Mouse (Mus musculus) intestine, postnatal 0 days (tissue): Measurements from ENCODE around the gene Gm6710. TPM values are rescaled to one million over a fixed set of nuclear protein-coding genes. Genes with fewer than 3 reads are reported as not detected.
"Not testable (repeated sequence)": the region's sequence is repeated elsewhere in the genome, so short reads cannot be mapped to it uniquely, and the experiment has no call there.

Experiments used
- ATAC-seq: fragments of 200-750 bp; cut with Nextera tagmentation; 2 replicates; pipeline ENCODE4 v1.8.0; 2017; ENCODE audit warnings: mild to moderate bottlenecking, moderate TSS enrichment, moderate library complexity
- H3K27ac ChIP-seq: fragments of 300-500 bp; sonication (generic); 2 replicates; pipeline ENCODE4 v1.5.1; 2014; ENCODE audit warnings: mild to moderate bottlenecking, low read depth, low read length, moderate library complexity
- H3K27me3 ChIP-seq: fragments of 300-500 bp; sonication (generic); replicated peaks from 2 replicates; pipeline ENCODE4 v1.6.1; 2014; ENCODE audit warnings: low read length, mixed read lengths; ENCODE audit not compliant: control insufficient read depth, insufficient read depth
- H3K36me3 ChIP-seq: fragments of 300-500 bp; sonication (generic); 2 replicates; pipeline ENCODE4 v1.6.1; 2014; ENCODE audit warnings: mild to moderate bottlenecking, moderate library complexity; ENCODE audit not compliant: control insufficient read depth, insufficient read depth
- H3K4me1 ChIP-seq: fragments of 300-500 bp; sonication (generic); replicated peaks from 2 replicates; pipeline ENCODE4 v1.6.1; 2014; ENCODE audit warnings: antibody characterized with exemption, low read length, mixed read lengths; ENCODE audit not compliant: control insufficient read depth, insufficient read depth
- H3K4me2 ChIP-seq: fragments of 300-500 bp; sonication (generic); replicated peaks from 2 replicates; pipeline ENCODE4 v1.6.1; 2014; ENCODE audit warnings: low read depth, mild to moderate bottlenecking, moderate library complexity
- H3K4me3 ChIP-seq: fragments of 300-500 bp; sonication (generic); 2 replicates; pipeline ENCODE4 v1.5.1; 2014; ENCODE audit warnings: low read depth, low read length
- H3K9ac ChIP-seq: fragments of 300-500 bp; sonication (generic); 2 replicates; pipeline ENCODE4 v1.6.1; 2014; ENCODE audit warnings: mild to moderate bottlenecking, low read depth, low read length
- H3K9me3 ChIP-seq: fragments of 300-500 bp; sonication (generic); 2 replicates; pipeline ENCODE4 v1.6.1; 2016; ENCODE audit warnings: mixed run types; ENCODE audit not compliant: control insufficient read depth
- WGBS: fragments of 180-500 bp; shearing (Covaris S2); extraction: QIAGEN DNeasy Blood & Tissue Kit; methylation state at CpG from one replicate; pipeline ENCODE4 v1.1.7; 2014; 5-methylcytosine and 5-hydroxymethylcytosine counted together
- polyA plus RNA-seq: library from polyadenylated mRNA; unstranded; fragments of >200 nt; fragmentation: Nextera tagmentation; extraction: Ambion mirVana; gene quantifications from 2 replicates; pipeline ENCODE4 v1.2.1, GENCODE M21; 2015

Gene Gm6710
- polyA plus RNA-seq: 7.9 and 9.3 TPM in 2 replicates

- ATAC-seq: not testable (repeated sequence)
These were observed at the start of gene Gm6710 for GRCm38 (mm10) chr2:175869024-175869423. Gene Gm6710 (plus strand): TSS chr2:175869219.

More at GRCm38 (mm10) chr2:175869024-175869423, at the start of gene Gm6710:
- H3K4me3 ChIP-seq, H3K4me1 ChIP-seq, H3K27ac ChIP-seq, H3K27me3 ChIP-seq, H3K9ac ChIP-seq, H3K9me3 ChIP-seq, H3K4me2 ChIP-seq, H3K36me3 ChIP-seq: not testable (repeated sequence)
- WGBS: no CpG with 5 or more reads among the region's 7 CpGs

Other genes starting within 250 kb of the Gm6710 start
- gene Gm11007, start 225.2 kb upstream of the Gm6710 start, polyA plus RNA-seq: 1.6 TPM in 1 of 2 replicates, not detected in the other
- 22.9 and 23.3 TPM in 2 replicates for gene Zfp969, start 165.6 kb upstream of the Gm6710 start, polyA plus RNA-seq
- gene Gm2007, start 127.7 kb upstream of the Gm6710 start, polyA plus RNA-seq: 1.6 TPM in 1 of 2 replicates, not detected in the other
- 1.1 TPM in 2 replicates for gene Gm14288, start 68.1 kb upstream of the Gm6710 start, polyA plus RNA-seq
- 0.42 and 0.68 TPM in 2 replicates for gene Zfp966, start 61.9 kb downstream of the Gm6710 start, polyA plus RNA-seq
- gene Gm2026, start 96.1 kb downstream of the Gm6710 start, polyA plus RNA-seq: 7.0 and 9.2 TPM in 2 replicates